Comparison of ENCODE assay signal across 16 mouse cellular contexts in the genomic region with DNA sequence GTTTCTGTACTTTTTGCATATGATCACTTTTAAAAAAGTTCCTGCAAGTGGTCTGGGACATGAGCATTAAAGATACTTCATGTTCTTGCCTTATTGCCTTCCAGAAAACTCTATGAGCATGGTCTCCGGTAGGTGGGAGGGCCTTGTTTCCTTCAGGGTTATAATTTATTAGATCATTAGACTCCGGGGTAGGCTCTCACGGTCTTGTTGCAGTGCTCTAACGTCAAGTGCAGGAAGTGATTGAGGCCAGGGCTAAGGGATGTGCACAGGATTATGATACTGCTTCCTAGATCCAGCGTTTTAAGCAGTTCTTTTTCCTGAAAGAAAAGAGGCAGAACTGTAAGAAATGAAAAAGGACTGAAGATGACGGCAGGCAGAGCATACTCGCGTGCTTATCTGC.
"Had no signal": no experiment of that assay in that cellular context is flagged by ENCODE, and none has a peak within 500 bp of the region (broad histone marks: within the 10 kb centered on the region; RNA-seq: fewer than 3 reads in every experiment).

No protein-coding gene starts in this region.

- H3K4me2 ChIP-seq: limb, embryonic 13.5 days; liver, embryonic 15.5 days; lung, embryonic 14.5 days; neural tube, embryonic 15.5 days had no signal

- H3K9me3 ChIP-seq: limb, embryonic 13.5 days; liver, embryonic 15.5 days; midbrain, embryonic 10.5 days; neural tube, embryonic 15.5 days had no signal

- H3K4me3 ChIP-seq: limb, embryonic 13.5 days; liver, embryonic 15.5 days; midbrain, embryonic 10.5 days; myocyte; neural tube, embryonic 15.5 days had no signal

- H3K27ac ChIP-seq: limb, embryonic 13.5 days; liver, embryonic 15.5 days; midbrain, embryonic 10.5 days; neural tube, embryonic 15.5 days had no signal

- DNase-seq: kidney, adult 2 months; kidney, postnatal 14 days; left cerebral cortex, postnatal 4 days; lung, embryonic 14.5 days; lung, postnatal 10 days; lung, postnatal 4 days; midbrain, embryonic 14.5 days; right cerebral cortex, adult 18-20 months; right cerebral cortex, postnatal 25 days; thymus, adult 2 months; thymus, postnatal 36 days had no signal

- H3K4me1 ChIP-seq: liver, embryonic 15.5 days; neural tube, embryonic 15.5 days had no signal

- H3K9ac ChIP-seq: limb, embryonic 13.5 days; liver, embryonic 15.5 days; lung, embryonic 14.5 days; neural tube, embryonic 15.5 days had no signal

- H3K27me3 ChIP-seq: limb, embryonic 13.5 days; liver, embryonic 15.5 days; neural tube, embryonic 15.5 days had no signal

- H3K36me3 ChIP-seq: limb, embryonic 13.5 days; liver, embryonic 15.5 days had no signal
